Mouse (Mus musculus) ovary, adult 18-20 months (tissue): ENCODE data around the gene Syn3.

Experiments
- DNase-seq: peaks from one replicate; pipeline ENCODE4 v3.0.0; 2022; ENCODE audit warnings: low spot score, mixed read lengths

The Syn3 gene

DNA sequence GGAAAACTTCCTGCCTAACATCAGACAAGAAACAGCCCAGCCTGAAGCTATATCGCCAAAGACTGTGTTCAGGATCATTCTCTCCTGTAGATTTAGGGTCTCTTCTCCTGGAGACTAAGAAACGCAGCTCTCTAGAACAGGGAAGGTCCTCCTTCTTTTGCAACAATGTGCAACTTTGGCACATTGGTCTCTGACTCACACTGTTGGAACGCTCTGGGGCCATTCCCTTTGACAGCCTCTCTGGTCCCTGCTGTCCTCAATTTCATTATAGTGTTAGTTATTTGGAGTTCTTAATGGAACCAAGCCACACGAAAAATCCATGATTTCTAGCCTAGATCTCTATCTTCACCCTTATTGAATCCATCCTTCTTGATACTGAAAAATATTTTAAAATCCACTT is 191.5 kb downstream of the Syn3 start:
- no peak for DNase-seq

DNA sequence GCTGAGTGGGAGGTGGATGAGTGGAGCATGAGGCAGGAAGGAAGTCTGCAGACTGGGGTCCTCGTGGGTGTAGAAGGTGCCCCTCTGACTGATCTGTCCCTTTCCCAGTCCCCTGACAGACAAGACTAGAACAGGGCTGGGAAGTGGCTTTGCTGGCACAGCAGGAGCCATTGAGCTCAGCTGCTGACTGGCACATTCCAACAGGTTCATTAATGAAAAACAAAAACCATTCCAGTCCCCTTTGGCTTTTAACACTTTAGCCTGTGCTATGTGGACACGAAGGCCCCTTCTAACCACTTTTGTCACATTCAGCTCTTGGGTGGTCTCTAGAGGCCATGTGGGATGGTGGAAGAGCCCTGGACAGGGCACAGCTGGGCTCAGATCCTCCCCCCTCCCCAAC is 194.1 kb downstream of the Syn3 start:
- DNase-seq: no peak

DNA sequence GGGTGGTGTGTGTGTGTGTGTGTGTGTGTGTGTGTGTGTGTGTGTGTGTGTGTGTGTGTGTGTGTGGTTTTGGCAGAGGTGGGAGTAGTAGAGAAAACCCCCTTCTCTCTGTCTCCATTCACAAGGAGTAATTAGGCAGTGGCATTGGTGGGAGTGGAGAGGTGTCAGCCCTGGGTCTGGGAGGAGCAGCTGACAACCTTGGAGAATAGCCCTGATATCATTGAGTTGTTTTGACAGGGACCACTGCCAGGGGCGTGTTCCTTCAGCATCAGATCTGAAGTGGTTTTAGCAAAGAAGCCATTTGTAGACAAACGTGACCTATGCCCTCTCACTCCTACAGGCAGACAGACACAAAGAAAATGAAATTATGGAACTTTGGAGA is 195.2 kb downstream of the Syn3 start:
- DNase-seq: peak; percentile 24

DNA sequence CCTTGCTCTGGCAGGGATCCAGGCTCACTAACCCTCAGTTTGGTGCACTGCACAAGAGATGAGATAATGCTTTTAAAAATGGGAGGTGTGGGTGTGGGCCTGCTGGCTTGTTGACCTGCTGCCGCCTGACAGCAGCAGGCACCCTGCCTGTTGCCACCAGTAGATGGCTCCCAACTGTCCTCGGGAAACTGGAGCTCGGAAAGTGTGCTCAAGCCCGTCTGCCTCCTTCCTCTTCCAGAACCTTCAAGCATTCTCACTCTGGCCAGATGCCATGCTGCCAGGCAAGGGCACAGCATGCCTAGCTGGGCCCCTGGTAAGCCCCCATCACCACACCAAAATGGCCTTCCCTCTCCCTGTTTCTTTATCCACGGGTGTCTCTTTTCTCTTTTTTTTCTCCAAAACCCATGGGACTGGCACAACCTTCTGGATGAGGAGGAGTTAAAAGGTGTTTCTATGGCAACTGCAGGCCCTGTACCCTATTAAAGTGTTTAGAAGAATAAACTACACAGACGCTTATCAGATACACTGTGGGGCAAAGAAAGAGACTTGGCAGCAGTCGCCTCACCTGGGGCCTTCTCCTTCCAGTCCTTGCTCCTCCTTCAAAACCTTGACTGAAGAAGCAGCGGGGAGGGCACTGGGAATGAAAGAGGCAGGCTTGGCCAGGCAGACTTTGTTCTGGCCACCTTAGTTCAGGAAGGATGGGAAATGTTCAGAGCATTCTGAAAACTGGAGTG is 195.8 kb downstream of the Syn3 start:
- peak; percentile 80 for DNase-seq

DNA sequence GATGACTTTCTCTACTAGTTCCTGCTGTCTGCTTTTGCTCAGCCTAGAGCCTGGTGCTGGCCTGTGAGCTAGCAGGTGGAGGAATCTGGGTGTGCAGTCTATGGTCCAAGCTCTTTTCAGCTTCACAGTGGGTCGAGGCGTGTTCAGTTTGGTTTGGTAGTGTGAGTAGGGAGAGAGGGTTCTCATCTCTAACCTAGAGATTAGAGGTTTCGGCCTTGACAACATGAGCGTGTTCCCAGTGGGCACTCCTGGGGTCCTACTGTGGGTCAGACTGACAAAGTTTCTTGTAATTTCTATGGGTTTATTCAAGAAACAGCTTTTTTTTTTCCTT is 196.4 kb downstream of the Syn3 start:
- no peak for DNase-seq

DNA sequence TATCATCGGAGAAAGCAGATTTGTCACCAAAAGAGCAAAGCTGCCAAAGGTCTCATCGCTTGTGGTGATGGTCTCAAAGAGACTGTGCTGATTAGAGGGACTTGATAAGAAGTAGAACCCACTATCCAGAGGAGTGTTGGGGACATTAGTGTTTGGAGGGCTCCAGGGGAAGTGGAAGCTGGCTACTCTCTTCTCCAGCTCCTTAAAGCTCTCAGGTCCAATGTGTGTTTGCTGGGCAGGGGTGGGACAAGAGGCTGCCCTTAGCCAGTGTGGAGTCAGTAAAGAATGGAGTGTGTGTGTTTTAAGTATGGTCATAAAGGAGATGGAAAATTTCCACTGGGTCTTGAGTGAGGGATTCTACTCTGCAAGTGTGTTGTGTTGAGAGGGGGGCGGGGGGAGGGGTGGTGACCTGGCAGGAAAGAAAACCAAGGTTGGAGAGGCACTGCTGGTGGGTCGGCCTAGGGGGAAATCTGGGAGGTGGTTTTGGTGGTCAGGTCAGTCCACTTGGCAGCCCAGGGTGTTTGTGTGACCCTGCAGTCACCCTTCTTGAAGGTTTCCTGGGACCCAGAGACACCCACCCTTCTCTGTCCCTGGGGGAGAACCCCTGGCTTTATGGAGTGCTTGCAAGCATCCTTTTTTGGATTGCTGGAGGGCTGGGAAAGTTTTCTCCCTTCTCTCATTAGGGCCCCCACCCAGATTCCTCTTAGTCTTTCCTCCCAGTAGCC is 196.9 kb downstream of the Syn3 start:
- no peak for DNase-seq

DNA sequence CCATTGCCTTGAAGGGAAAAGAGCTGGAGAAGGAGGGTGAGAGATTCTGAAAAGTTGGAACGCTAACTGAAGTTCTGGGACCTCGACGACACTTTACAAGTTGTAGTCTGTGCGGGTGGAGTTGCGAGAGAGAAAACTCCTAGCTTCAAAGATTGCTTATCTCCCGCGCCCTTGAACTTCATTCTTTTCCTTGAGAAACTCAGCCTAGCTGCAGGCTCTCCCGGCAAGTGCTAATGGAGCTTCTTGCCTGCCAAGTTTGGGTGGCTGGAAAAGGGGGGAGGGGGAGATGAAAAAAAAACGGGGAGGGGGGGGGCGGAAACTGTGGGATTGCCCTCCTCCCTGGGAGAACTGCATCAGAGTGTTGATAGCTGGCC is 197.6 kb downstream of the Syn3 start:
- peak; percentile 63 for DNase-seq

DNA sequence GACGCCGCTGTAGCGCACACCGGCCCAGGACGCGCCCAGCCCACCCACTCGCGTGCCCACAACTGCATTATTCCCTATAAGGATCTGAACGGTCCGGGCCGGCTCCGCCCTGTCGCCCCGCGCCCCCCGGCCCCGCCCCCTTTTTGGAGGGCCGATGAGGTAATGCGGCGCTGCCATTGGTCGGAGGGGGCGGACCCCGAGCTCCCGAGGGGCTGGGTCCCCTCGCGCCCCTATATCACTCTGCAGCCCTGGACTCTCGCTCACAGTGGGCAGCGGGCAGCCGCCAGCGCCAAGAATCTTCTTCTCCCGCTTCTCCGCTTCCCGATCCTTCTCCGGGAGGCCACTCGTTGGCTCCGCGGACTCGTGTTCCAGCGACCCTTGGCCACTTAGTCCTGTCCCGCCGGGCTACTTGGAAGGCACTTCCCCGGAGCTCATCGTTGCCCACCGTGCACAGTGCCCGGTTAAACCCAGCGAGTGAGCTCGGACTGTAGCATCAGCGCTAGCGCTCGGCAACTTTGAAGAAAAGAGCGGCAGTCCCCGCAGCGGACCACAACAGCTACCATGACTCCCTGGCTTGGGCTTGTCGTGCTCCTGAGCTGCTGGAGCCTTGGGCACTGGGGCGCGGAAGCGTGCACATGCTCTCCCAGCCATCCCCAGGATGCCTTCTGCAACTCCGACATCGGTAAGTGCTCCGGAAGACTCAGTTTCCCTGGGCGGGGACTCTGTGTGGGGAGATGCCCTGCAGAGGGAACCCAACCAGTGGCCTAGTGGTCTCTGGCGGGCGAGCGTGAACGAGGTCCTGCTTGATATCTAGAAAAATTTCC is 198.2 kb downstream of the Syn3 start, which contains the start of gene Timp3:
Gene Timp3 (plus strand): TSS at position 80 of the 824 bp plus-strand sequence.
- peak; percentile 79 for DNase-seq

DNA sequence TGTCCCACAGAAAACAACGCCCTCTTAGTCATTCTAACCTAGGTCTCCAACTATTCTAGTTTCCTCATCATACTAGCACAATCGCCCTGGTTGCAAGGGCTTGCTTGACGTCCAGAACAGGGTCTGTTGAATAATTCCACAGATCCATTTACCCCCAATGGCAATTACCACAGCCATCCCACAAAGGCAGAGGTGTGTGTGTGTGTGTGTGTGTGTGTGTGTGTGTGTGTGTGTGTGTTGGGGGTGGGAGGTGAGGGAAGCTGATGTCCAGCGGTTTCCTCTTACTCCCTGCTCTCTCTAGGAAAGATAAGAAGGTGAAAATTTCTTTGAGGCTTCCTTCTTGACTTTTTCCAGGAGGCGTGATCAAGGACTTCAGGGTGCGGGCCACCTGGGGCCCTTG is 198.9 kb downstream of the Syn3 start:
- DNase-seq: no peak

DNA sequence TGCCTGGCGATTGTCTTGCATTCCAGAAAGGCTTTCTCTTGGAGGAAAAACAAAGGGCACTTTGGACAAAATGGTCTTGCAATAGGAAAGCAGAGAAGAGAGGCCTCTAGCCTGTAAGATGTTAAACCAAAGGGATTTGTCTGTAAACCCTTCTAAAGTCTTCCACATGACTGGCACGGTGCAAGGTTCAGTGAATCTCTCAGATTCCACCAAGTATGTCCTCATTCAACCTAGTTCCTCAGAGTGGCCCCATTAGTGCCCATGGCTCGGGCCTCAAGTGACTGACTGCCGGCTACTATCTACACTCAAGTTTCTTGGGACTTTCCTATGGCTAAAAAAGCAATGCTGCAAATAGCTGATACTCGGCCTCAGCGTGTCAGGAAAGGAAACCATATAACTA is 200.4 kb downstream of the Syn3 start:
- DNase-seq: no peak

DNA sequence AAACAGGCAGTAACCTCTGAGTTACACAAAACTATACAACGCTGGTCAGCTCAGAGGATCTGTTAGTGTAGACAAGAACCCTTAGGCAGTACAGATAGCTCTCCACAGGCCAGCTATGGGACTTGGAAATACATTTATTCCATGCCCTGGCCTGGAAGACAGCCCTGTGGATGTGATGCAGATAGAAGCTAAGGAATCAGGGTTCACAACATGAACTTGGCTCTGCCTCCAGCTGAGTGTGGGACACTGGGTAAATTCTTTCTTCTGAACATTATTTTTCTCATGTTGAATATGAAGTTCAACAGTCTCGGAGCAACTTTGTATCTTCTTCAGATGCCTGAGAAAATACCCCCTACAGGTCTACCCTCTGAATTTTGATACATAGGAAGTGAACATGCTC is 201.4 kb downstream of the Syn3 start:
- DNase-seq: no peak

DNA sequence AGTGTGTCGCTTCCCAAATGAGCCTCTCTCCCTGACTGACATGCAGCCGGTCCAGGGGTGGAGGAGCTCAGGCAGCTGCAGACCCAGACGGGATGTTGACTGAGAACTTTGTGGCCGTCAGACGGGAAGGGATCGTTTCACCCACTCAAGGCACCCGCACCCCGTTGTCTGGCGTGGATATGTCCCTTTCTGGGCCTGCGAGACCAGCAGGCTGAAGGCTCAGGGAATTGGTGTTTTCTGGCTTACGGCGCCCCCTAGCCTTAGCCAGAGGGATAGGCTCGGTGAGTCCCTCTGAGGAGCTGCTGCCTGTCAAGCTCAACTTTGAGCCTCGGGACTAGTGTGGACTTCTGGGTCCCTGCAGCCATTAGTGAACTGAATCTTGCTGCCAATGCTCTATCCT is 202.6 kb downstream of the Syn3 start:
- DNase-seq: peak; percentile 48

DNA sequence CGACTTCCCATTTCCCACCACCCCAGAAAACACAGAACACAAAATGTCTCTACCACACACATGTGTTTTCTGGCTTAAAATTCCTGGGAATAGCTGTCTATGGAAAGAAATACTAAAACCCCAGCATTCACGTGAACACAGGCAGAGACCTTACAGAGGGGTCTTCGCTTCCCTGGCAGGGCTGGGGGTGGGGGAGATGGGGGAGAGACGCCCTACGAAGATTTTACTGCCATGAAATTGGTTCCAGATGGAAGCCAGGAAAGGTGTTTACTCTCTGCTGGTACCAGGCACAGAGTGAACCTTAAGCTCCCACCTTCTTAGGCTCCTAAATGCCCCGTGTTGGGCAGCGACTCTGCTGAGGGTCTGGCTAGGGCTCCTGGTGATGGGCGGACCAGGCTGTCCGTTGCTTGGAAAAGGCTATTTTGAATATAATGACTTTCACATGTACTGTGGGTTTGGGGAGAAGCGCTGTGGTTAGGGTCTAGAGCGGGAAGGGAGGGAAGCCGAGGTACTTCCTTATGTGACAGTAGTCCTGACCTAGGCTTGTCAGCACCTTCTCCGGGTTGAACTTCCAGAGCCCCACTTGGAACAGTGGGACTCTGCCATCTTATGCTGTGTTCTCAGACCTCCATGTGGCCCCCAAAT is 203.1 kb downstream of the Syn3 start:
- DNase-seq: no peak

DNA sequence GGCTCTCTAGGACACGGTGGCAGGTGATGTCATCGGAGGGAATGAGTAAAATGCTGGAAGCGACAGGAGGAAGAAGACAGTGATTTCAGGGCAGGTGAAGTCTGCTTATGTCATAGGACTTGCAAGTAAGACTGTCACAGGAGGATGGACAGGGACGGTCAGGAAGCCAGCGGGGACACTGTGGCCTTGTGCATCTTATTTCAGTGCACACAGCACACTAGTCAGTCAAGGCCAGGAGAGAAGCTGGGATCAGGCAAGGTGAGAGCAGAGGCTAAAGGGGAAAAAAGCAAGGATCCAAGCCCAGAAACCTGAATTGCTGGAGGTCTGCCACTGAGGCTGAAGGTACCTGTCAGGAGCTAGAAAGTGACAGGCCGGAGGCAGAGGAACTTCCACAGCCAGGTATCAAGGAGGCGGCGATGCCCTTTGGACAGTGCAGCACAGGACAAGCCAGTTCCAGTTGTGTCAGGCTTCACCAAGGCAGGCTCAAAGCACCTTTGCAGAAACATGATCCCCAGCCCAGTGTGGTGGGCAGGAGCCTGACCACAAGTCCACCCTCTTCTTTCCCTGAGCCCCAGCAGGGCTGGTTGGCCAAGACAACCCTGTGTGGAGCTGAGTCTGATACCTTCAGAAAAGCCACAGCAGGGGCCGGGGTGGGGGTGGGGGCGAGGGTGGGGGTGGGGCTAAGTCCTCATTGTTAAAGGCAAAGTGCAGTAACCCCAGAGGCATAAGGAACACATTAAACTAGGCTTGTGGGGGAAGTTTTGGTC is 203.9 kb downstream of the Syn3 start:
- no peak for DNase-seq

DNA sequence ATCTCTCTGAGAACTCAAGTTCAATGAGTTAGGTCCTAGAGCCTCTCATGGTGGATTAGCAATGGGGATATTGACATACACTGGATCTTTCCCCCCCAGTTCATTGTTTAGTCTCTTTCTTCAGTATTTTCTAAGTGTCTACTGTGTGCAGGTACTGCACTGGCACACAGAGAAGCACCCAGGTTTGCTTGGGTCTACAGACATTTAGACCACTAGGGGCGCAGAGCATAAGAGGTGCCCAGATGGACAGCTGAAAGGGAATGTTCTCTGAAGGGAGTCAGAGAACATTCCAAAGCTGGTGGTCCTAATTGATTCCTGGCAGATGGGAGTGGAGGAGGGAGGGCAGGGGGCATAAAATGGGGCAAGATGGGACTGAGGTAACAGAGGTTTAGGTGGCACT is 204.8 kb downstream of the Syn3 start:
- no peak for DNase-seq

DNA sequence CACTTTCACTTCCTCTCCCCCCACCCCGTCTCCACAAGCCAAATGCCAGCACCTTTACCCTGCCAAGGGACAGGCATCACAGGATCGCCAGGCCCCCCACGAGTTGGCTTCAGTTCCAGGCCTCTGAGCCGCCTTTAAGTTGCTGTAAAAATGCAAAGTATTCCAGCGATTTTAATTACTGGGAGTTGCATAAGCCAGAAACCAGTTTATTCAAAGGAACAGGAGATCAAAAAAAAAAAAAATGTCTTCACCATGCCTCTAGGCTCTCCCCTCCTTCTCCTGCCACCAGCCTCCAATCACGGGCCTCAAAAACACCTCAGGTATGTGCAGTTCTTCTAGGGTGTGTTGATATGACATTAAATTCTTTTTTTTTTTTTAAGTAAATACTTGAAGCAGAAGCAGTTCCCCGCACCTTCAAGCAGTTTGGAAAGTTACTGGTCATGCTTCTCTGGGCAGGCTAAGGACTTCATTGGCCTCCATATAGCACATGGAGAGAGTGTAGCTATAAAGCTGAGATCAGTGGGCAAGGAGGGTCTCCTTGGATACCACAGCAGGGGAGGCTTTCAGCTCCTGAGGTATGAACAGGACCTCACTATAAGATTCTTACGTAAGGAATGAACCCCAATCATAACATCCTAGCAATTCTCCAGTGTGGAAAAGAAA is 208.5 kb downstream of the Syn3 start:
- no peak for DNase-seq

DNA sequence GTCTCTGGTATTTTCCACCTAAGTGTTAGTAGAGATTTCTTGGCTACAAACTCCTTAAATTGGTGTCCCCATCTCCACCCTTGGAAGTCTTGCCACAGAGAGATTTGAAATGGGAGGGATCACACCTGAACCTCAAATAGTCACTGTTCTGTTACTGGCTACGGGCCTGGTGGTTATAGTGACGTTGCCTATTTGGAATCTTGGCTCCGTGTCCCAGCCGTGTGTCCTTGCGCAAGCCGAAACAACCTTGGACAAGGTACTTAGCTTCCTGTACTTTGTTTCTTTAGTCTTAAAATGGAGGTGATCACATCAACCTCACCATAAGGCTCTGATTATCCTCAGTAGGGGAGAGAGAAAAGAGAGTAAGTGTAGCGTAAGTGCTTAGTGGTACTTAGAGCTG is 212.2 kb downstream of the Syn3 start:
- DNase-seq: no peak

DNA sequence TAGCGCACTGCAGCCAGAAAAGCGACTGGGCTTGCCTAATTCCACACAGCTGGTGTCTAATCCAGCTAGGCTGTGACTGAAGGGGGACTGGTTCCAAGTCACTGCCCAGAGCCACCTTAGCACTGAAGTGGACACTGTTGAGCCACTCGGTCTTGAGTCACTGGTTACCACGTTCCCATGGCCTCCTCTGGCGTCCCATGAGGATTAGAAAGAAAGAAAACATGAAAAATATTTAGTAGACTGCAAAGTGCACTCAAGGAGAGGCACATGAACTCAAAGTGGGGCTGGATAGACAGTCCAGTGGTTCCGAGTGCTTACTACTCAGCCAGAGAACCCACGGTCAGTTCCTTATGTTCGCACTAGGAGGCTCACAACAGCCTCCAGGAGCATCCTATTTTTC is 217.5 kb downstream of the Syn3 start:
- no peak for DNase-seq

DNA sequence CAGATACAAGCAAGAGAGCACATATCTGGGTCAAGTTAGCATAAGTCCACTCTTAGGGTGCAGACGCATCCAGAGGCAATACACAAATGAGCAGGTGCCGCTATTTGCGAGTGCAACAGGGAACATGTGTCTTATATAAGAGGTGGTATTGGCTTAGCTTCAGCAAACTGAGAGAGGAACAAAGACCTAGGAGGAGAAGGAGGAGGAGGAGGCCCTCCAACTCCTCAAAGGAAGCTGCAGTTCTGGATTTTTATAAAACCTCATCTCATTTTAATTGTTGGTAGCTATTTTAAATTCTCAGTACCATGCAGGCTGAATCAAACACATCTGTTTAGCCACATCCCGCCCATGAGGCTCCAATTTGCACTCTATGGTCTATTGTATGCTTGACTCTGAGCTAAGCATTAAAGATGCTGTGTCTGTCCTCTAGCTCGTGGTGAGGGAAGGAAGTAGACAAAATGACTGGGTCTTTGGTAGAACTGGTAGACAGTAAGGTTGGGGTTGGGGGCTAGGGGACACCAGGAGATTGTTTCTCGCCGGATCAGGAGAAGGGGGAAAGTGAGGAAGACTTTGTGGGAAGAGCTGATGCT is 219.0 kb downstream of the Syn3 start:
- DNase-seq: no peak

DNA sequence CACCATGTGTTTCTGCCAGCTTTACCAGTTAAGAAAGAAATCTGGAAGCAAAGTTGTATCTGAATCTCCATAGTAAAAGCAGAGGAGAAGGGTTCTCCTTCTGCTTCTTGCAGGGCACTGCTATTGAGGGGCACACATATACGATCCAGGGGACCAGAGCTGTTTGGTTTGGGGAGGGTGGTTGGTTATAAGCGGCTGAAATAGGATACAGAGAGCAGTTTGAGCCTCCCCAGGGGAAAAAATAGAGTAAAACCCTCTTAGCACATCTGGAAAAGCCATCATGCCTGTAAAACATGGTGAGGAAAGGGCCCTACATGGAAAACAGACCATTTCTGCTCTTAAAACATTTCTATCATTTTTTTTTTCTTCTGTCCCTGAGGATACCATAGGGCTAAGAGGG is 220.2 kb downstream of the Syn3 start:
- no peak for DNase-seq

DNA sequence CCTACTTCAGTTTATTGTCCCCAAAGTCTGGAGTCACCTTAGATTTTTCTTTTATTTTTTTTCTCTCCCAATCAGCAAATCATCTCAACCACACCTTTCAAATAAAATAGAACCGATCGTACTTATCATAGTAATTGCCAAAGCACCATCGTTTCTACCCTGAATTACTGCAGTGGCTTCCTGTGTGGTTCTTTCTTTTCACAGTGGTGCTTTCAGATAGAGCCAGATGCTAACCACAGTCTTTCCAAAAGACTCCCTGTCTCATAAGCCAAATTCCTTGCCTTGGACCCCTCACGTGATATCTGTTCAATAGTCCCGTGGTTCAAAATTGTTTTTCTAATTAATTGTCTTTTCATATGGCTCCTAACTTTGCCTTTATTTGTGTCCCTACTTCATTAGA is 221.4 kb downstream of the Syn3 start:
- DNase-seq: no peak
